Mouse (Mus musculus) erythroblast, embryonic 14.5 days (primary cell): ENCODE measurements around the gene Wwc1.

Experiments used
- GATA1 ChIP-seq: IDR thresholded peaks from 2 replicates; pipeline ENCODE4 v1.6.1; 2012; ENCODE audit warnings: low read length, inconsistent platforms, mixed read lengths
- TAL1 ChIP-seq: IDR thresholded peaks from 3 replicates; pipeline ENCODE4 v1.6.1; 2012; ENCODE audit warnings: low read length, inconsistent platforms, mixed read lengths

DNA sequence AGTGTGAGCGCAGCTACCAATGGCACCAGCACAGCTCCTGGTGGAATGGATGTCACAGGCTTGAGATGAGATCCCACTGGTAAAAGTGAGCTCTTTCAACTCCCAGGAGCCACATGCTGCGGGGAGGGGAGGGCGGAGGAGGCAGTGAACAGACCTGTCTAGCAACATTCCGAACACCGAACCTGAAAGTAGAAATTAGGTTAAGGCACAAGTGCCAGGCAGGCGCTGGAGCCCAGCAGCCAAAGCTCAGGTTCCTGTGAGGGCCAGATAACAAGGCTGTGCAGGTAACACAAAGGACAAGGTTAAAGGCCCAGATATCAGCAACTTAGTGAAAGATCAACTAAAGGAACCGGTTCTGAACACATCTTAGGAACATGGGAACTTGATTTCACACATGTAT is 54.7 kb downstream of the Wwc1 start:
- TF ChIP-seq GATA1: no peak
- TF ChIP-seq TAL1: no peak
